Mouse (Mus musculus) myocyte (in vitro differentiated cells): ENCODE measurements around the gene Prss56.

ENCODE experiments used
- CEBPB ChIP-seq: IDR thresholded peaks from 2 replicates; pipeline ENCODE4 v1.6.1; 2011; ENCODE audit warnings: mild to moderate bottlenecking, moderate library complexity; ENCODE audit not compliant: poor library complexity, insufficient read depth, severe bottlenecking
- MYOG ChIP-seq, 3 experiments: IDR thresholded peaks; one replicate each; pipeline ENCODE4 v1.6.1; 2011; ENCODE audit warnings: control low read depth in 2 of 3, low read depth in 2 of 3, mild to moderate bottlenecking in 2 of 3; ENCODE audit not compliant: insufficient read length in 2 of 3, control insufficient read depth in 1 of 3, insufficient read depth in 1 of 3
- POLR2AphosphoS2 ChIP-seq: IDR thresholded peaks from one replicate; pipeline ENCODE4 v1.6.1; 2011; ENCODE audit warnings: low read depth, control low read depth; ENCODE audit not compliant: insufficient read length

- TF ChIP-seq MYOG (IDR thresholded peaks at IDR 0.05; ENCODE audit: control insufficient read depth in 1 of 3, insufficient read depth in 1 of 3, insufficient read length in 2 of 3, low read depth in 2 of 3) (peak in 1 of 3 experiments; percentile 5), POLR2AphosphoS2 (peak; percentile 30), CEBPB (no peak)
Measured at GRCm38 (mm10) chr1:87206339-87206738, 23.2 kb downstream of the Prss56 start.
